Mouse (Mus musculus) telencephalon, adult 2 months (tissue): ENCODE measurements around the gene Kirrel2.

ENCODE experiments used
- DNase-seq: peaks from one replicate; pipeline ENCODE4 v3.0.0-alpha.2; 2011; ENCODE audit warnings: low read depth, low spot score

The Kirrel2 gene

DNA sequence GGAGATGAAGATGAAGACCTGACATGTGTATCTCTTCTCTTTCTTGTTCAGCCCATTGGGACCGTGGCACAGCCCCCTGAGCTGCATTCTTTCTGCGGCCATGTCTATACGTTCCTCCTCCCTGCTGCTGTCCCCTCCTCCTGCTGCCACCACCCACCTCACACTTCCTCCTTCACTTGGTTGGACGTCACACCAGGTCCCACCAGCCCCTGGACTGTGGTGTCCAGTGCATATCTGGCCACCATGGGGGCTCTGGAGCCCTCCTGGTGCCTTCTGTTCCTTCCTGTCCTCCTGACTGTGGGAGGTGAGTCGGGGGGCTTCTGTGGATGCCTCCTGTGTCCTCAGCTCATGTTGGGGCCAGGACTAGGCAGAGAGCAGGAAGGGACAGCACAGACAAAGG, 43.9 kb downstream of the Kirrel2 start, which contains the start of gene Tyrobp:
Gene Tyrobp, plus strand, starts transcription at position 165 of the 400 bp plus-strand sequence.
- no peak for DNase-seq

DNA sequence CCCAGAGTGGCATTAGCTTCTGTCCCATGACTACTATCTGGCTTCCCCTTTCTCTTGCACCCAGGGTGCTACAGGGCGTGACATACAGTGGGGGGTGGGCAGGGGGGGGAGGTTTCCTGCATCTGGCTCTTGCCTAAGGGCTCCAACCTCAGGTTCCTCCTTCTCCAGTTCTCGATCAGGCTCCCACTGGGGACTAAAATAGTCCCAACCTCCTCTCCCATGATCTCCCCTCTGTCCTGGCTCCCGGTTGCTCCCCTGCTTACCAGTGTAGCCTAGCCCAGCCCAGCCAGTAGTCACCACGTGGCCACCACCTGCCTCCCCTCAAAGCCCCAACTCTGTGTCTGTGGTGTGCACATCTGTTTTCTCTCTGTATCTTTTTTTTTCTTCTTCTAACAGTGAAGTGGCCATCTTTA, 44.7 kb downstream of the Kirrel2 start:
- no peak for DNase-seq

DNA sequence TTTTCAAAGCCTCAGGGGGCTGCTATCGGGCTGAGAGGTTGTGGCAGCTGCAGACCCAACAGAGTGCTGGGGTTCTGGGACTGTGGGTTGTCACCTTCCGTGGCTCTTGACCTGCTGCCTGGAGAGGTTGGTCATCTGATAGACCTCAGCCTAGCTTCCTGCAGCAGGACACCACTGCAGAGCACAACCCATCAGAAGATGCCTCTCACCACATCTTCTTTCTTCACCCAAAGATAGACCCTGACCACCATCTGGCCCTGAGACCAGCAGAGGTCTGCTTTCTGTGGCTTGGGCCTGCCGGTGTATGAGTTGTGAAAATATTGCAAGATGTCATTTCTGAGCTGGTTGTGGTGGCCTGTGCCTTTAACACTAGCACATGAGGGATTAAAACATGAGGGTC, 46.5 kb downstream of the Kirrel2 start:
- DNase-seq, result no peak

GRCm38 (mm10) chr7:30409789-30410188, 47.7 kb downstream of the Kirrel2 start:
- DNase-seq, result no peak

GRCm38 (mm10) chr7:30408639-30409038, 48.9 kb downstream of the Kirrel2 start:
- DNase-seq, result no peak

DNA sequence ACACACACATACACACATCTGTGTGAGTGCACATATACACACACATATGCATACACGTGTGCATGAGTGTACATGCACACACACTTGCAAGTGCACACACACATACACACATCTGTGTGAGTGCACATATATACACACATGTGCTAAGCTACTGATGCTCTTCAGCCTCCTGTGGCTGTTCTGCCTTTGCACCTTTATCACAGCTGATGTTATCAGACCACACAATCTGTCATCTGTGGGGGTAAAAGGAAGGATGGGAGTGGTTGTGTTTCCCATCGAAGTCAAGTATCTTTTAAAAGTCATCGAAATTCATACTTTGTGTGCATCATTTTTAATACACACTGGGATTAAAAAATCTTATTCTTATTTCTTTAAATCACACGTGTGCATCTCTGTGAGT, 55.1 kb downstream of the Kirrel2 start:
- DNase-seq, result no peak

DNA sequence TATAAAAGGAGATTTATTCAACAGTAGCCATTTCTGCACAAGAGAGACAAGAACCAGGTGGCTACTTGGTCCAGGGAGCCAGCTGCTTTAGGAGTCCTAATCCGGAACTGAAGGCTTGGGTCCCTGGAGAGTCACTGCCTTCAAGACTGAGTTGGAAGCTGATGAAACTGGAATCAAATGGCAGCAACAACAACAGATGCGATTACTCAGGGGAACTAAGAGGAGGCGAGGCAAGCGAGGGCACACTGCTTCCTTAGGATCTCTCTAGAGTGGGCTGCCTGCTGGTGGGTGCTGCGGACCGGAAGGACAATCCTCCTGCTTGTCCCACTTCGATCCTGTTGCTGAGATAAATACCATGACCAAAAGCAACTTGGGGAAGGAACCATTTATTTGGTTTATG, 57.8 kb downstream of the Kirrel2 start:
- no peak for DNase-seq
